Mouse (Mus musculus): Measurements from ENCODE around the gene Lsr. TPM values are rescaled to one million over a fixed set of nuclear protein-coding genes. Genes with fewer than 3 reads are reported as not detected.
"Not testable (repeated sequence)": the region's sequence is repeated elsewhere in the genome, so short reads cannot be mapped to it uniquely, and the experiment has no call there.

The Lsr gene
- polyA plus RNA-seq, 1 experiment from 2014 or later: 88.3 TPM

- H3K36me3 ChIP-seq (ENCODE audit: control insufficient read depth, insufficient read depth, low read length): peaks cover 43% of the 10 kb centered on the region
- not testable (repeated sequence) for H3K4me3 ChIP-seq (ENCODE audit: low read length); H3K4me2 ChIP-seq (ENCODE audit: low read depth, low read length); H3K9me3 ChIP-seq (ENCODE audit: control insufficient read depth, low read length); H3K27me3 ChIP-seq (ENCODE audit: control insufficient read depth, insufficient read depth, low read depth, low read length); H3K9ac ChIP-seq (ENCODE audit: low read length); ATAC-seq (ENCODE audit: low read depth); H3K27ac ChIP-seq (ENCODE audit: low read length); H3K4me1 ChIP-seq (replicated peaks; ENCODE audit: control insufficient read depth, insufficient read depth, low read length)
- WGBS: 73% methylated on average over 3 of the region's 3 CpGs
These were observed 23.4 kb downstream of the Lsr start for GRCm38 (mm10) chr7:30949902-30950301.

- Histone ChIP-seq H3K4me3 (ENCODE audit: low read length) (no peak overlapping the region), H3K36me3 (ENCODE audit: control insufficient read depth, insufficient read depth, low read length) (peaks cover 11% of the 10 kb centered on the region), H3K4me2 (ENCODE audit: low read depth, low read length) (no peak overlapping the region), H3K9me3 (ENCODE audit: control insufficient read depth, low read length) (no peaks in the 10 kb centered on the region), H3K4me1 (replicated peaks; ENCODE audit: control insufficient read depth, insufficient read depth, low read length) (no peaks in the 10 kb centered on the region), H3K27me3 (ENCODE audit: control insufficient read depth, insufficient read depth, low read depth, low read length) (no peaks in the 10 kb centered on the region), H3K27ac (ENCODE audit: low read length) (no peak overlapping the region), H3K9ac (ENCODE audit: low read length) (no peak overlapping the region)
- no peak for ATAC-seq (ENCODE audit: low read depth)
- 96% methylated on average over 7 of the region's 7 CpGs for WGBS
These were observed 27.4 kb downstream of the Lsr start for GRCm38 (mm10) chr7:30945876-30946275.

GRCm38 (mm10) chr7:30945466-30945865 is 27.8 kb downstream of the Lsr start:
- H3K4me1 ChIP-seq (replicated peaks; ENCODE audit: control insufficient read depth, insufficient read depth, low read length); H3K4me2 ChIP-seq (ENCODE audit: low read depth, low read length); ATAC-seq (ENCODE audit: low read depth); H3K4me3 ChIP-seq (ENCODE audit: low read length); H3K36me3 ChIP-seq (ENCODE audit: control insufficient read depth, insufficient read depth, low read length); H3K9ac ChIP-seq (ENCODE audit: low read length); H3K9me3 ChIP-seq (ENCODE audit: control insufficient read depth, low read length); H3K27me3 ChIP-seq (ENCODE audit: control insufficient read depth, insufficient read depth, low read depth, low read length); H3K27ac ChIP-seq (ENCODE audit: low read length): not testable (repeated sequence)
- WGBS: 84% methylated on average over 7 of the region's 7 CpGs

GRCm38 (mm10) chr7:30944706-30945105 is 28.6 kb downstream of the Lsr start:
- not testable (repeated sequence) for H3K27me3 ChIP-seq (ENCODE audit: control insufficient read depth, insufficient read depth, low read depth, low read length); ATAC-seq (ENCODE audit: low read depth); H3K4me3 ChIP-seq (ENCODE audit: low read length); H3K9me3 ChIP-seq (ENCODE audit: control insufficient read depth, low read length); H3K9ac ChIP-seq (ENCODE audit: low read length); H3K36me3 ChIP-seq (ENCODE audit: control insufficient read depth, insufficient read depth, low read length); H3K4me2 ChIP-seq (ENCODE audit: low read depth, low read length); H3K4me1 ChIP-seq (replicated peaks; ENCODE audit: control insufficient read depth, insufficient read depth, low read length); H3K27ac ChIP-seq (ENCODE audit: low read length)
- 41% methylated on average over 2 of the region's 2 CpGs for WGBS

- no peaks in the 10 kb centered on the region for H3K27me3 ChIP-seq (ENCODE audit: control insufficient read depth, insufficient read depth, low read depth, low read length)
- 53% methylated on average over 9 of the region's 9 CpGs for WGBS
- H3K9me3 ChIP-seq (ENCODE audit: control insufficient read depth, low read length): no peaks in the 10 kb centered on the region
- H3K36me3 ChIP-seq (ENCODE audit: control insufficient read depth, insufficient read depth, low read length): peaks cover under 1% of the 10 kb centered on the region; the same call in 1 of the 2 replicates
- H3K4me3 ChIP-seq (ENCODE audit: low read length): no peak within 1 kb of the TSS
- ATAC-seq (ENCODE audit: low read depth): no peak
- H3K27ac ChIP-seq (ENCODE audit: low read length): no peak within 1 kb of the TSS
- H3K9ac ChIP-seq (ENCODE audit: low read length): no peak within 1 kb of the TSS
- H3K4me1 ChIP-seq (replicated peaks; ENCODE audit: control insufficient read depth, insufficient read depth, low read length): no peaks in the 10 kb centered on the region
- no peak within 1 kb of the TSS for H3K4me2 ChIP-seq (ENCODE audit: low read depth, low read length)
These were observed 29.2 kb downstream of the Lsr start, which contains the start of gene Hamp for GRCm38 (mm10) chr7:30943909-30944635. Gene Hamp, minus strand, starts transcription at chr7:30944032.

GRCm38 (mm10) chr7:30942365-30942764 is 30.9 kb downstream of the Lsr start:
- WGBS: 45% methylated on average over 3 of the region's 3 CpGs
- H3K9ac ChIP-seq (ENCODE audit: low read length); H3K27ac ChIP-seq (ENCODE audit: low read length); H3K4me3 ChIP-seq (ENCODE audit: low read length); H3K9me3 ChIP-seq (ENCODE audit: control insufficient read depth, low read length); H3K27me3 ChIP-seq (ENCODE audit: control insufficient read depth, insufficient read depth, low read depth, low read length); H3K36me3 ChIP-seq (ENCODE audit: control insufficient read depth, insufficient read depth, low read length); ATAC-seq (ENCODE audit: low read depth); H3K4me1 ChIP-seq (replicated peaks; ENCODE audit: control insufficient read depth, insufficient read depth, low read length); H3K4me2 ChIP-seq (ENCODE audit: low read depth, low read length): not testable (repeated sequence)

- not testable (repeated sequence) for H3K36me3 ChIP-seq (ENCODE audit: control insufficient read depth, insufficient read depth, low read length); ATAC-seq (ENCODE audit: low read depth); H3K4me3 ChIP-seq (ENCODE audit: low read length); H3K4me2 ChIP-seq (ENCODE audit: low read depth, low read length); H3K27me3 ChIP-seq (ENCODE audit: control insufficient read depth, insufficient read depth, low read depth, low read length); H3K27ac ChIP-seq (ENCODE audit: low read length); H3K4me1 ChIP-seq (replicated peaks; ENCODE audit: control insufficient read depth, insufficient read depth, low read length); H3K9ac ChIP-seq (ENCODE audit: low read length); H3K9me3 ChIP-seq (ENCODE audit: control insufficient read depth, low read length)
- WGBS: 73% methylated on average over 1 of the region's 1 CpGs
These were observed 33.2 kb downstream of the Lsr start for GRCm38 (mm10) chr7:30940070-30940469.

GRCm38 (mm10) chr7:30935422-30936099 is 37.7 kb downstream of the Lsr start:
- 53% methylated on average over 6 of the region's 6 CpGs for WGBS
- H3K4me3 ChIP-seq (ENCODE audit: low read length); H3K9ac ChIP-seq (ENCODE audit: low read length); H3K27ac ChIP-seq (ENCODE audit: low read length); H3K4me1 ChIP-seq (replicated peaks; ENCODE audit: control insufficient read depth, insufficient read depth, low read length); H3K36me3 ChIP-seq (ENCODE audit: control insufficient read depth, insufficient read depth, low read length); H3K4me2 ChIP-seq (ENCODE audit: low read depth, low read length); H3K27me3 ChIP-seq (ENCODE audit: control insufficient read depth, insufficient read depth, low read depth, low read length); H3K9me3 ChIP-seq (ENCODE audit: control insufficient read depth, low read length); ATAC-seq (ENCODE audit: low read depth): not testable (repeated sequence)

GRCm38 (mm10) chr7:30924581-30924980 is 48.7 kb downstream of the Lsr start, which contains the start of gene Hamp2:
Gene Hamp2, minus strand, starts transcription at chr7:30924681.
- 75% methylated on average over 2 of the region's 2 CpGs for WGBS

More at GRCm38 (mm10) chr7:30924581-30924980, 48.7 kb downstream of the Lsr start, which contains the start of gene Hamp2:
- H3K27me3 ChIP-seq (ENCODE audit: control insufficient read depth, insufficient read depth, low read depth, low read length); H3K4me1 ChIP-seq (replicated peaks; ENCODE audit: control insufficient read depth, insufficient read depth, low read length); H3K4me2 ChIP-seq (ENCODE audit: low read depth, low read length); H3K4me3 ChIP-seq (ENCODE audit: low read length); H3K9ac ChIP-seq (ENCODE audit: low read length); H3K36me3 ChIP-seq (ENCODE audit: control insufficient read depth, insufficient read depth, low read length); H3K9me3 ChIP-seq (ENCODE audit: control insufficient read depth, low read length); H3K27ac ChIP-seq (ENCODE audit: low read length); ATAC-seq (ENCODE audit: low read depth): not testable (repeated sequence)
